Mouse (Mus musculus) Muller cell, postnatal 12 days (primary cell): ENCODE data around the gene Zfp148.
"Not testable (repeated sequence)": the region's sequence is repeated elsewhere in the genome, so short reads cannot be mapped to it uniquely, and the experiment has no call there.

Experiments
- DNase-seq: peaks from one replicate; pipeline ENCODE4 v3.0.0-alpha.2; 2015; ENCODE audit errors: inconsistent ontology term

Gene Zfp148

DNA sequence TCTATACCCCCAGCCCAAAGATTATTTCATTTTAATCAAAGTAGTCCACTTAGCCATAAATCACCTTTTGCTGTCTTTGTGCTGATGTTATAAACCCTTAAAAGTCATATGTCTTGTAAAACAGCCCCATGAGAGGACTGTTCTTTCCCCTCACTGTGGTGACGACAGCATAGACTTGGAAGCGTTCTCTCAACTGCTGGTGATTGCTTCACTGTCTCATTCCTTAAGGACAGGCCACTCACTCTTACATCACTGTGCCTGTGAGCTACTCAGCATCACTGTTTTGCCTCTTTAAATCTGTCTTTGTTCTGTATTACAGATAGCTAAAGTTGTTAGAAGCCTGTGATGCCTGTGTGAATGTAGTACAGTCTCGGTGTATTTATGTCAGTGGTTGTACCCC, 80.8 kb downstream of the Zfp148 start:
- no peak for DNase-seq

DNA sequence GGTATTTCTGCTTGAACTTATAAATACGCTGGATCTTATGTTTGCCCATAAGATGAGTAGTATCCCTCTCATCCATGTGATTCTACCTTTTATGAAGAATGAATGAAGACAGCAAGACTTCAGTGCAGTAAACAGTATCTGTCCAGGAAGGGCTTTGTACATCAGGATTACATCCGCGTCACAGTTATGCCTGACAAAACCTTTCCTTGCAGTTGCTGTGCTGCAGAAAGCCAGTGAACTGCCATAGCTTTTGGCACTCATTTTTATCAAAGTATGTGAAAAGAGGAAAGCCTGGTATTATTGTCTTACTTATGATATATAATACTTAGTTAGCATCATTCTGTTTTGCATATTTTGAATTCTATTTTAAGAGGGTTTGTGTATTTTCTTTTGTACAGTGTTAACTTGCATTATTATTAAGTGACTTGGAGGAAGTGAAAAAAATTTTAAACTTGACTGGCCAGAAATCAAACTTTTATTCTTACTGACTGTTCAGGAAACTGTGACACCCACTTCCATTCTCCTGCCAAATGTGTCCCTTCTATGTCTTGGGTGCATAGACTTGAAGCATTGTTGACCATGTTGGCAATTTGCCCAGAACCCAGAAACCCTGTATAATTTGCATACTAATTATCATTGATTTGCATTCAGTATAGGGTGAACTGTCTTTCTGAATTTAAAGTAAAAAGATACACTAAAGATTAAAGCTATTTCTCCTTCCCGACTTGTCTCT, 84.0 kb downstream of the Zfp148 start:
- peak; percentile 75 for DNase-seq

DNA sequence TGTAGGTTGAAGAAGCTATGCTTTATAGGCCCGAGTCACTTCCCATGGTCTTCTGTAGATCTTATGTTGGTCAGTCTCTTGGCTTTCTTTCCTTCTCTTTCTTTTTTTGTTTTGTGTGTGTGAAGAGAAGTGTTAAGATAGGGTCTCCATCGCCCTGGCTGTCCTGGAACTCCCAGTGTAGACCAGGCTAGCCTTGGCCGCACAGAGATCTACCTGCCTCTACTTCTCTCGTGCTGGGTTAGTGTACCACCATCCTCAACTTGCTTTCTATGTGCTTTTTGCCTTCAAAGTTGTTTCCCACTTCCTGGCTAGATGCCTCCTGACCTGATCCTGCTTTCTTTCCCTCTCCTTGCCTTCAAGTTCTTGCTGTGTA, 84.6 kb downstream of the Zfp148 start:
- no peak for DNase-seq

DNA sequence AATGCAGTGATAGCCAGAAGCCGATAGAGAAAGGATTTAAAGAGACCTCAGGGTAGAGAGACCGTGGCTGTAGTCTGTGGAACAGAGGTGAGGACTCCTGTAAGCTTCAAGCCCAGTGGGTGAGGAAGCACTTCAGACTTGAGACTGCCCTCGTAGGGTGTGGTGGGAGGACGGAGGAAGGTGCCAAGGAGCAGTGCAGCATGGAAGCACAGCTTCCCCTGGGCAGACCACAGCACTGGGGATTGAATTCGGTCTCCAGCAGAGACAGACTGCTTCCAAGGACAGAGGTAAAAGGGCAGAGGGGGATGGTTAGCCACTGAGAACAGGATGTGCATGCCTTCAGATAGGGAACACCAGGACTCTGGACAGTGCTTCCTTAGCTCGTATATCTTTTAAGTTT, 86.8 kb downstream of the Zfp148 start:
- DNase-seq: no peak

DNA sequence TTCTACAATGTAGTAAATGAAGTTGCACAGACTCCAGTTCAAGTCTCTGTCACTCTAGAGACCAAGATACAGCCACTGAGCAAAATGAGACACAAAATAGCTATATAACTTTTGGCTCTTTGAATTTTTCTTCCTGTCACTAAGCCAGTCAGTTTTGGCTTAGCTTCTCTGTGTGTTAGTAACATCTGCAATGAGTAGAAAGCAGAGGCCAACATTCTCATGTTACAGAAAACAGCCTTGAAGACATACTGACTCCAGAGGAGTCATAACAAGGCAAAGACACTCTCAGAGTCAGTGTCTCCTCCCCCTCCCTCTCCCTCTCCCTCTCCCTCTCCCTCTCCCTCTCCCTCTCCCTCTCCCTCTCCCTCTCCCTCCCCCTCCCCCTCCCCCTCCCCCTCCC, 89.3 kb downstream of the Zfp148 start:
- no peak for DNase-seq

DNA sequence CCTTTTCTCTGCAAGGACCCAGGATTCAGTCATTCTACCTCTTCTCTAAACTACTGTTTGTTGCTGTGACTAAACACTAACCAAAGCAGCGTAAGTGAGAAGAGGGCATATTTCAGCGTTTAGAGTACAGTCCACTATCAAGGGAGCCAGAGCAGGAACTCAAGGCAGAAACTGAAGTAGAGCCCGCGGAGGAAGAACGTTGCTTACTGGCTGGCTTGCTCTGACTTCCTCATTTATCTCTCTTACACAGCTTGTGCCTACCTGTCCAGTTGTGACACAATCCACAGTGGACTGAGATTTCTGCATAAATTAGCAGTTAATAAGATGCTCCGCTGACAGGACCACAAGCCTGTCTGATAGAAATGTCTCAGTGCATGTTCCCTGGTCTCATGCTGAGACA, 93.7 kb downstream of the Zfp148 start:
- DNase-seq: no peak

DNA sequence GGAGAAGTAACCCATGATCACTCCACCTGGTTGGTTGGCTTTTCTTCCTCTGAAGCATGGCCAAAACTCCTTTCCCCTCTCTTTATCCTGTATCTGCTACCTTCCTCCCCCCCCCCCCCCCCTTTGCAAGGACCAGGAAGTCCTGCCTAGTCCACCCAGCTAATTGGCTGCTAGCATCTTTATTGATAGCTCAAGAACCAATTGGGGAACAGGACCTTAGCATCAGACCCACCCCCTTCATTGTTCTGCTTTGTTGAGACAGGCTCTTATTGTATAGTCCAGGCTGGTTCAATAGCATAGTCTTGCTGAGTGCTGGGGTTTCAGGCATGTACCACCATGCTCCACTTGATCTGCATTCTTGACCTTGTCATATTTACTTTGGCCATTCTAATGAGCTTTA, 99.3 kb downstream of the Zfp148 start:
- no peak for DNase-seq

DNA sequence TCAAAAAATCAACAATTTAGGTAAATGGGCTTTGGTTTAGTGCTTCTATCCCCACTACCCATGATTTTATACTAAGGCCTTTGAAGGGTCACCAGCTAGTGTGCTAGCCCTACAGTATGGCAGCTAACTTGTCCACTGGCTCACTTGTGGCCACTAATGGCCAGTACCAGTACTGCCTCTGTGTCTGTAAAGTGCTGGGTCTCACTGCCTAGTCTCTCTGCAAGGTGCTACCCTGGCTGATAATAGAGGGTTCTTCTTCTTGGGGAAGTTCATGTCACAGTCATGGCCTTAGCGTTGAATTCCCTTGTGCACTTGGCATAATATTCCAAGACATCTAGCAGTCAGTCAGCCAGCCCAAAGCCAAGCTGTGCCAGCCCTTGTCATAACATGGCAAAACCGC, 100.5 kb downstream of the Zfp148 start:
- no peak for DNase-seq

DNA sequence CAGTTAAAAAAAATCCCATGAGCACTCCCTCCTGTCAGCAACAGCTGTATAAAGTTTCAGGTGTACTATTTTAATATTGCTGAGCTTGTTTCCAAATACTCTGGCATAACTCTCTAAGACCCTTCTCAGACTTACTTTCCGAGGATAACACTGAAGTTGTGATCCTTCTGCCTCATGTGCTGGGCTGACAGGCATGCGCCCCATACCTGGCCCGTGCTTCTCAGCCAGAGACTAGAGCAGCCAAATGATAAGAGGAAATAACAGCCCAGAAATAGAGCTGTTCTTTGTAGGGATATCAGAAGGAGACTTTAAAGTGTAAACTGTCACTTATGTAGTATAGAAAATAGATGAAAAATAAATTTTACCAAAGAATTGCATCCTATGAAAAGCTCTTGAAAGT, 101.7 kb downstream of the Zfp148 start:
- DNase-seq: no peak

DNA sequence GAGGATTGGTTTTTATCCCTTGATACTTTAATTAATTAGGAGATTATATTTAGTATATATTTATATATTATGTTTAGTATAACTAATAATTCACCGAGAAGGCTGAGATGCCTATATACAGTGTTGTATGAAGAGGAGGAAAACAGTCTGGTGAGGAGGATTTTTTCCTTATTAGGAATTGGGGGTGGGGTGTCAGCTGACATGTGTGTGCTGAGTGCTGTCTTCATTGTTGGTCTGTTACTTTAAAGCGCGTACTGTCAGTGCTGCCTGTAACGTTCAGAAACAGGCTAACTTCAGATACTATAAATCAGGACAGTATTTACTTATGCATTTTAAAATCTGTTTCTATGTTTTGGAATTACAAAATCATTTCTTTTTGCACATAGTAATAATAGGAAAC, 107.1 kb downstream of the Zfp148 start:
- DNase-seq: no peak

DNA sequence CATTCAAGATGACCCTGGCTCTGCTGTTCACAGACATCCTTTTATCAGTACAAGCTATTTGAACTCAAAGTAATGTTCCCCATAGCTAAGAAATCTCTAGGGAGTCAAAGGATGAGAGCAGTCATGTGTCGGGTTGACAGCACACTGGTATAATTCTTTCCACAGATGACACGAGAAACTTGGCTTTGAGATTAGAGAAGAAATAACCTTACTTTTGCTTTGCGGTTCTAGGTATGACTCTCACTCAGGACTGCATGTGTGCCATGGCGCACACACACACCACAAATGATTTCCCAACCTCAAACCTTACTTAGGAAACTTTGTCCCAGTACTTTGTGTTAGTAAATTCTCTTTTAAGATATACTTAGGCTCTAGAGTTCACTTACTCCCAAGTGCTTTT, 113.7 kb downstream of the Zfp148 start:
- DNase-seq: no peak

DNA sequence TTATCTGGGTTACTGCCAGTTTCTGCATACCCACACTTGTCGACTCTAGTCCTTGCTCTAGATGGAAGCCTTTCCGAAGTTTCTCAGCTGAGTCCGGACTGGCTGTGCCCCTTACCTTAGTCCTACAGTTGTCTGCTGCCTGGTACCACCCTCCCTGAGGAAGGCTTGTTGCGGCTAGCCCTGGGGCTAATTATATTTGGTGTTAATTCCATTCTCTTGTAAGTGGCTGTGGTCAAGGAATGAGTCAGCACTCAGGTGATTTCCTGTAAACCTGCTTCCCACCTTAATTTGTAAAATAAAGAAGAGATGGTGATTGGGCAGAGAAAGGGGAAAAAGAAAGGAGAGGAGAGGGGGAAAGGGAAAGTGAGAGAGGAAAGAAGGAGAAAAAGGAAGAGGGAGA, 127.4 kb downstream of the Zfp148 start:
- no peak for DNase-seq

DNA sequence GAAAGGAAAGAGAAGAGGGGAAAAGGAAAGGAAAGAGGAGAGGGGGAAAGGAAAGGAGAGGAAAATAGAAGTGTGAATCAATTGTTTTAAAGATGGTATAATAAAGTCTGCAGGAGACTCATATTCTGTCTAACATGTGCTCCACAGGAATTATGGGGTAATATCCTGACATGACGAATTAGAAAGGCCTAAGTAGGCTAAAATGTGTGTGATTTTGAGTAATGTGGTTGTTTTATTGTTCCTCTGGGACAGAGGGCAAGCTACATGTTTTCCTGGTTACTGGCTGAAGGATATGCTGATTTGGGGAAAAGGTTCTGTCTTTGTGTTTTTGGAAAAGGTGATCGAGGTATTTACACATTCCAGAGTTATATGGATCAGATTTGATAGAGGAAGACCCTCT, 128.6 kb downstream of the Zfp148 start:
- not testable (repeated sequence) for DNase-seq

DNA sequence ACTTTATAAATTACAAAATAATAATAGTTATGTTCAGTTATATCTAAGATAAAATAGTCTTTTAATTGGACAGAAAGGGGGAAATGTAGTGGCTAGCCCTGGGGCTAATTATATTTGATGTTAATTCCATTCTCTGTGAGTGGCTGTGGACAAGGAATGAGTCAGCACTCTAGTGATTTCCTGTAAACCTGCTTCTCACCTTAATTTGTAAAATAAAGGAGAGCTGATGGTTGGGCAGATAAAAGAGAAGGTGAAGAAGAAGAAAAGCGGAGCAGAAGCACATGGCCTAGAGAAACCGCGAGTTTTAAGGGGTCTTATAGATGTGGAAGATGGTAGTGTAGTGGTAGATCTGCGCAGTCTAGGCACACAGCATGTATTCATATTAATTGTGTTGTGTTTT, 130.2 kb downstream of the Zfp148 start:
- not testable (repeated sequence) for DNase-seq

DNA sequence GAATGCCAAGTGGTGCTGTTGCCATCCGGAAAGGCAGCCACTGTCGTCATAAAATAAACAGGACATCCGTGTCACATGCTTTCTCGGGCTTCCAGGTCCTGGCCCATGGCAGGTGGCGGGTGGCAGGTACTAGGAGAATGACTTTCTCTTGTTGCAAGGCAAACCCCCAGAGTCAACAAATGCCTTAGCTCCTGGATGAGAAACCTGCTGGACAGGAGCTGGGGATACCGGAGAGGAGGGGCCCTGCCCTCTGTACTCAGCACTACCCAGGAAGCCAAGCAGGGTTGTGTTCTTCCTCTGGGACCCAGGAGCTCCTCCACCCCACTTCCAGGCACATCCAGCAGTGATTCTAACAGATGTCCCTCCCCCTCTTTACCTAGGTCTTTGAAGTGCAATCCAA, 131.9 kb downstream of the Zfp148 start:
- DNase-seq: no peak

DNA sequence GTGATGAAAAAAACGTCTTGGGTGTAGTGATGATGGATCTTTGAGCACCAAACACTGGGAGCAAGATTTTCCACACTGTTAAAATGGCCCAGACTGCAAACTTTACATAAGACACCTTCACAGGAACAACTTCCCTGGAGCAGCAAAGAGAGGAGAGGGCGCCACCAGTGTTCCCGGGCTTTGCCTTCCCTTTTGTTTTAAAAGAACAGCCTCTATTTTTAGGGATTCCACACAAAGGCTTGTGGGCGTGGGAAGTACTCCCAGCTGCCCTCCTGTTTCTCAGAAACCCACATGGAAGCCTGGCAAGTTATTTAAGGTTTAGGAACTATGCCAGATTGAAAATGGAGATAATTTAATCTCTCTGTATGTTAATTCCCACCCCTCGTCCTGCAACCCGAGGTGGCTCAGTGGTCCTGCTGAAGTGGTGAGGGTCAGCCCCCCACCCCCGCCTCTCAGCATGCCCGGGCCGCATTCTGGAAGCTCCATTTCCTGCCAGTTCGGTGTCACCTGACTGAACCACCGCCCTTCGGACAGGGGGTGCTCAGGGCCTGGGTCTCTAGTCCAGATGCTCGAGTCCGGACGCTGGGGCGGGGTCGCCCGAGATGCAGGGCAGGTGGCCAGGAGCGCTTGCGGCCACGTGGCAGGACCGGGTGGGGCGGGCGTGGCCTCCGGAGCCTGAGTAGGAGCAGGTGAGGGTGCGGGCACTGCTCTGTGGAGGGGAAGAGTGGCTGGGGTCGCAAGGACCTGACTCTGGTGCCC, 136.3 kb downstream of the Zfp148 start, which contains the start of gene Slc12a8:
Slc12a8 (plus strand) TSS at position 522 of the 759 bp plus-strand sequence.
- DNase-seq: peak; percentile 36

DNA sequence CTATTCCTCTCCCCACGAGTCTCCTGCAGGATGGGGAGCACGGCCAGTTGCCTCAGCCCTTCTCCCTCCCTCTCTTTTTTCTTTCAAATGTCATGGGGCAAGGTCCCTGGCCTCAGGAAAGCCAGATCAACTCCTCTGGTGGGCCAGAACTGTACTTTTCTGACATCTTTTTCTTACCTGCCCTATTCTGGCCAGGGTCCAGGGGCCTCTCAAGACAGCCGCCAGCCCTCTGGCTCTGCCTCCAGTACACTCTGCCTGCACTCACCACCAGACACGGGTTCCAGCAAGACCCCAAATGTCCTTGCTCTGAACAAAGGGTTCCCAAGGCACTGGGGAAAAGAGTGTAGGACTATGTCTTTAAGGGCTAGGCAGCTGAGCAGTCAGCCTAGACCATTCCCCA, 137.0 kb downstream of the Zfp148 start:
- no peak for DNase-seq

DNA sequence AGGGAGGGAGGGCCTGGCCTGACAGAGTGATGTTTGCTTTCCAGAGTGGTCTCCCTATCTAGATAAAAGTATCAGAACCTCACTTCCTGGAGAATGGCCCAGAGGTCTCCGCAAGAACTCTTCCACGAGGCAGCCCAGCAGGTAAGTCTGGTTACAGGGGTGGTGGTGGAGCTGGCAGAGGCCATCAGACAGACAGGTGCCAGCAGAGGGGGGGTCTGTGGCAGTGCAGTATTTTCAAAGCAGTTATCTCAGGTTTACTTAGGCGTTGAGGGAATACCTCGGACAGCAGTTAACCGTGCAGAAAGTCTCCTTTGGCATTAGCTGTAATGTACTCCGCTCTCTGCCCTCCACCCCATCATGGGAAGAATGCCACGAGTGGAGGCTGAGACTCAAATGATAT, 137.6 kb downstream of the Zfp148 start:
- no peak for DNase-seq

DNA sequence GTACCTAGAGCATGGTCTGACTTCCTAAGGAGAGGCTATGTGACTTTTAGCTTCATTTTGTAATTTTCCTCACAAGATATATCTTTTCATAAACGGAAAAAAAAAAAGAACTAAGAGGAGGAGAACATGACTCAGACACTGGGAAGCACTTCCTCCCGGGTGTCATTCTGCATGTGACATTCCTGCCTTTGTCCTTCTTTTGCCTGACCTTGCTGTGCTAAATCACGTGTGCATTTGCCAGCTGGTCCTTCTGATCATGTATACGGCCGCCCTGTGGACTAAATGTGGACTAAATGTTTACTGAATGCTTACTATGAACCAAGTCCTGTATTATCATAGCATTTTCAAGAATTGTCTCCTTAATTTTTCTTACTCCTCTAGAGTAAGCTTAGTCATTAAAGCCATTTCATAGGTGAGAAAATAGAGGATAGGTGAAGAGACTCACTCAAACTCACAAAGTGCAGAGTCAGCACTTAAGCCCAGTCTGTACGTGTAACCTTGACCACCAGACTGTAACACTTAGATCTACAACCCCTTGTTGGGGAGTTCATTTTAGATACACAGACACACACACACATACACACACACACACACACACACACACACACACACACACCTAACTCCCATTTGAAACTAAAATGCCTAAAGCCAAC, 139.4 kb downstream of the Zfp148 start:
- peak; percentile 16 for DNase-seq

DNA sequence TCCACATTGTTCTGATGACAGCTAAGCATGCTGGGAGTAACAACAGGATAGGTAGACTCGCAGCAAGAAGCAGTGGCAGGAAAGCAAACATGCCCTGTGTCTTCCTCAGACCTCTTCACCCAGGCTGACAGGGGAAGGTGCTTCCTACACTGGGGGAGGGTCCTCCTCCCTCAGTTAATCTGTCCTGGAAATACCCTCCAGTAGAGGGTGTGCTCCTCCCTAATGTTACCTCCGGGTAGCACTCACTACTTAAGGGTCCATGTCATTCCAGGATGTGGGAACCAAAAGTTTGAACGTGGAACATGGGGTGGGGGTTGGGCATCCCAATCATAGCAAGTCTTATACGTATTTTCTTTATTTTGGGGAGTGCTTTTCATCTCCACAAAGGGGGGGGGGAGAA, 141.9 kb downstream of the Zfp148 start:
- no peak for DNase-seq

DNA sequence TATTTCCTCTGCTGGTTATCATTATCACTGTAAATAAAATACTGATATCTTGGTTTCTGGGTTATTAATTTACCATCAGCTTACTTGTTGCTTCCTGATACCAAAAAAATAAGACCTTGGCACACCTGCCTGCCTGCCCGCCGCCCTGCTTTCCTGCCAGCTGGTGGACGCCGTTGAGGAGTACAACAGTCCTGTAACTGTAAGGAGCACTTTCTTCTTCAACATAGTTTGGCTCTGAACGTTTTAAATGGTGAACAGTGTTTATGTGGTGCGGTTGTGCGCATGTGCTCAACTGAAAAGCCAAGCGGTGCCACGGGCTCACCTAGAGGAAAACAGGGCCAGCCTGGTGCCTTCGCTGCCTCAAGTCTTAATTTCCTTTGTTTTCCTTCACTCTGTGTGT, 142.9 kb downstream of the Zfp148 start:
- DNase-seq: no peak

DNA sequence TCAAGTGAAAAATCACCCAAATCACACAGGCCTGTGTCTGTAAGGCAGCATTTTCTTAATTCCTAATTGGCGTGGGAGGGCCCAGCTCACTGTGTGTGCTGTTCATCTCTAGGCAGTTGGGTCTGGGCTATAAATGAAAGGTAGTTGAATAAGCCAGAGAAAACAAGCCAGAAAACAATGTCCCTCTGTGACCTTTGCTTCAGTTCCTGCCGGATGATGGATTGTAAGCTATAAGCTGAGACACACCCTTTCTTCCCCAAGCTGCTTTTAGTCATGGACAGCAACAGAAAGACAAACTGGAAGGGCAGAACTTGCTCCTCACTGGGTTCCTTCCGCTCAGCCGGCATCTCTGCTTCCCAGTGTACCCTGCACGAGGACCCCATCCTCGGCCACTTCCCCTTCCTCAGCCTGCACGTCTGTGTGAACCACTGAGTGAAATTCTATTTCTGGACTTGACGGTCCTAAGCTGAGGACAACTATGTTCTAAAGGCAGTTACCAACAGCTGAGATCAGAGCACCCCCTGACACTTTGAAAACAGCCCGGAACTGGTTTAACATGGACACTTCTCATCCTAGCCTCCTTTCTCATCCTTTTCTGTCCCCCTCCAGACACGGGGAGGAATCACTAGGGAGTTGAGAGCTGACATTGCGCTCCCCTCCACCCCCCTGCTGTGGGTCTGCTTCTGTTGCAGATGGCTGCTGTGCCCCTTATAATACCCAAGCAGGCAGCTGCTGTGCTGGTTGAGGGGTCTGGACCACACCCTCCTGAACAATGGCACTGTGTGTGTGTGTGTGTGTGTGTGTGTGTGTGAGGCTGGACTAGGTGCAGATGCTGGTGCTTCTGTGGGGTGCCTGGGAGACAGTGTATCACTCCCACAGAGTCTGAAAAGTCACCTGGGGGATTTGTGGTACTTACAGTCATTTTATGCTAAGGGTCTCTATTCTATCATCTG, 149.1 kb downstream of the Zfp148 start:
- peak; percentile 8 for DNase-seq
